Mouse (Mus musculus): ENCODE results near the gene Col6a1. TPM values are rescaled to one million over a fixed set of nuclear protein-coding genes. Genes with fewer than 3 reads are reported as not detected.

Col6a1 gene
- polyA plus RNA-seq, 1 experiment from 2014 or later: 329 TPM

DNA sequence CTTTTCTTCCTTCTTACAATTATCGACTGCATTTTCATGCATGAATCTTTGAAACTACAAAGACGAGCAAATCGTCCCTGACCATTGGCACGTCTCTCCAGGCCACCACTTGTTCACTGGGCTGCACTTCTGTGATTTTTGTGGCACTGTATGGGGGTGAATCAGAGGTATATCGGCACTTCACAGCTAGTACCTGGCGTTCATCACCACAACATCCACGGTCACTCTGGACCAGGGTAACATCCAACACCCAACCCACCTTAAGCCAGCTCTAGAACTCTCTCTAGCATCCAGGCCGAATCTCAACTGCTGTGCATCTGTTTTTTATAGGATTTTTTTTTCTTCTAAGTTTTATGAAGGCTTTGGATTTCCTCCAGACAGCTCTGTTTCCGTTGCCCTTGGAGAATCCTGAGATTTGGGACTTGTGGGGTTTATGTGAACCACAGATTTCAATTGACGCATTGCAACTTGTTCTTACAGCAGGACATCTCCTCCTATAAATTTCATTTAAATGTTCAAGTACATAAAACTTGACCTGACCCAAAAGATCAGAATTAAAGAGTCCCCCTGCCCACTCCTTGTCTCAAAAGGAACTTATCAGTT, 30.6 kb downstream of the Col6a1 start:
- no peaks in the 10 kb centered on the region for H3K36me3 ChIP-seq (ENCODE audit: control insufficient read depth, insufficient read depth, low read length)
- no peak overlapping the region for H3K4me3 ChIP-seq (ENCODE audit: low read length)
- no peaks in the 10 kb centered on the region for H3K27me3 ChIP-seq (ENCODE audit: control insufficient read depth, insufficient read depth, low read depth, low read length)
- no peaks in the 10 kb centered on the region for H3K9me3 ChIP-seq (ENCODE audit: control insufficient read depth, low read length)
- no peak overlapping the region for H3K4me2 ChIP-seq (ENCODE audit: low read depth, low read length)
- H3K9ac ChIP-seq (ENCODE audit: low read length): no peak overlapping the region
- 0 out of 2 replicates have a peak, but pooled peaks have one; percentile 9 for ATAC-seq (ENCODE audit: low read depth)
- WGBS: 63% methylated on average over 10 of the region's 10 CpGs
- H3K27ac ChIP-seq (ENCODE audit: low read length): peak overlapping the region; percentile 88
- H3K4me1 ChIP-seq (replicated peaks; ENCODE audit: control insufficient read depth, insufficient read depth, low read length): peaks cover 5% of the 10 kb centered on the region

DNA sequence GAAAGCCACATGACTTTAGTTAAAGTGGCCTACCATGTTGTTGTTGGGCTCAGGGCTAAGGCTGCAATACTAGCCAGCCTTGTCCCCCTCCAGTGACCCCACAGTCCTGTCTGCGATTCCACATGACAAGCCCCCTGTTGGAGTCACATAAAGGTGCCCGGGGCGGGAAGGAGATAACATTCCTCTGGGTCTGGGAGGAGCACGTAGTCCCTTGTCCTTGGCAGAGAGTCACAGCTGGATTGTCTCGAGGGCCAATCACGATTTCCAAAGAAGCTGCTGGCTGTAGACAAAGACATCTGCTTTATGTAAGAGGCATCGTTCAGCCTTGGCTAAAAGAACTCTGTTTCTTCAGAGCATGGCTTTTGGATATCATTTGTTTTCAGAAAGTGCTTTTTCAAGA, 31.2 kb downstream of the Col6a1 start:
- Histone ChIP-seq H3K27ac (ENCODE audit: low read length) (peak overlapping the region; percentile 88), H3K36me3 (ENCODE audit: control insufficient read depth, insufficient read depth, low read length) (no peaks in the 10 kb centered on the region), H3K9me3 (ENCODE audit: control insufficient read depth, low read length) (no peaks in the 10 kb centered on the region), H3K9ac (ENCODE audit: low read length) (no peak overlapping the region), H3K27me3 (ENCODE audit: control insufficient read depth, insufficient read depth, low read depth, low read length) (no peaks in the 10 kb centered on the region), H3K4me1 (replicated peaks; ENCODE audit: control insufficient read depth, insufficient read depth, low read length) (peaks cover 5% of the 10 kb centered on the region), H3K4me3 (ENCODE audit: low read length) (no peak overlapping the region), H3K4me2 (ENCODE audit: low read depth, low read length) (no peak overlapping the region)
- ATAC-seq (ENCODE audit: low read depth): peak; percentile 85
- 24% methylated on average over 7 of the region's 7 CpGs for WGBS

DNA sequence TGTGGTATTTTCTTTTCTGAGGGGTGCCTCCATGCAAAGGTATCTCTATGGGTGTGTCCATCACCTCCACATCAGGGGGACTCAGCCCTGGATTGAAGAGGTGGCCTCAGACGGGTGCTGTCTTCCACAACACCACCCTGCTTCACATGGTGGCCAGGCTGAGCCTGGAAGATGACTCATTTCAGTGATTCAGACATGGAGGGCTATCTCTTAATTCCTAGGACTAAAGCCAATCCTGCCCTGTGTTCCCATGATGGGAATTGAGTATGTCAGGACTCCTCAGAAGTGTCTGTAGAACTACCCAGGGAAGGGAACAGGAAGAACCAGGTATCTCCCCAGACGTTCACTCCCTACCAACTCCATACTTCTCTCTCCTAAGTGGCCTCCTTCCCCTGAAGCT, 32.5 kb downstream of the Col6a1 start:
- Histone ChIP-seq H3K9ac (ENCODE audit: low read length) (no peak overlapping the region), H3K4me1 (replicated peaks; ENCODE audit: control insufficient read depth, insufficient read depth, low read length) (peaks cover 5% of the 10 kb centered on the region), H3K9me3 (ENCODE audit: control insufficient read depth, low read length) (no peaks in the 10 kb centered on the region), H3K27me3 (ENCODE audit: control insufficient read depth, insufficient read depth, low read depth, low read length) (no peaks in the 10 kb centered on the region), H3K4me2 (ENCODE audit: low read depth, low read length) (no peak overlapping the region), H3K36me3 (ENCODE audit: control insufficient read depth, insufficient read depth, low read length) (no peaks in the 10 kb centered on the region), H3K4me3 (ENCODE audit: low read length) (no peak overlapping the region), H3K27ac (ENCODE audit: low read length) (no peak overlapping the region; the same call in 1 of the 2 replicates)
- no peak for ATAC-seq (ENCODE audit: low read depth)
- 68% methylated on average over 2 of the region's 2 CpGs for WGBS

DNA sequence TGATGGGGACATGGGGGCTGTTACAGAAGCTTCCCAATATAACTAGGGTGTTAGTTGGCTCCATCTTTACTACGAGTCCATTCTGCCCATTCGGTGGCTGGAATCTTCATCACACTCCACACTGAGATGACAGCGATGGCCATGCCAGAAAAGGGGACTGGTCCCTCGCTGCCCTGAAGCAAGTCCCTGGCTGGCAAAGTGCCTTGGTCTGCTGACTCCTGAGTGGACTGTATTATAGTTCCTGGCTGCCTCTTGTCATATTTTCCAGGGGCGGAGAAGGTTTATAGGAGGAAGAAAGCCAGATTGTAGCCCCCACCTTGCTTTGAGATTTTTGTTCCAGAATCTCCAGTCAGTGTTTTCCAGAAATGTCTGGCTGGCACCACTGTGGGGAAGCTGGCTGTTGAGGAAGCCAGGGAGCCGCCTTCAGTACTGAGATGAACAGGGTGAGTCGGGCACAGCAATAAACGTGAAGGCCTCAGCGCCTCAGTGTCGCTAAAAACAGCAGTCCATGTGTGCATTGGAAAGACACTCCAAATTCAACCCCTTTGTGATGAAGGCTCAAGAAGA, 40.4 kb downstream of the Col6a1 start:
- Histone ChIP-seq H3K9me3 (ENCODE audit: control insufficient read depth, low read length) (no peaks in the 10 kb centered on the region), H3K27me3 (ENCODE audit: control insufficient read depth, insufficient read depth, low read depth, low read length) (no peaks in the 10 kb centered on the region), H3K4me2 (ENCODE audit: low read depth, low read length) (no peak overlapping the region), H3K27ac (ENCODE audit: low read length) (0 out of 2 replicates have a peak overlapping the region, but pooled peaks have one; percentile 3), H3K4me3 (ENCODE audit: low read length) (no peak overlapping the region), H3K4me1 (replicated peaks; ENCODE audit: control insufficient read depth, insufficient read depth, low read length) (peaks cover 26% of the 10 kb centered on the region), H3K36me3 (ENCODE audit: control insufficient read depth, insufficient read depth, low read length) (no peaks in the 10 kb centered on the region), H3K9ac (ENCODE audit: low read length) (no peak overlapping the region)
- ATAC-seq (ENCODE audit: low read depth): no peak
- 74% methylated on average over 10 of the region's 10 CpGs for WGBS

DNA sequence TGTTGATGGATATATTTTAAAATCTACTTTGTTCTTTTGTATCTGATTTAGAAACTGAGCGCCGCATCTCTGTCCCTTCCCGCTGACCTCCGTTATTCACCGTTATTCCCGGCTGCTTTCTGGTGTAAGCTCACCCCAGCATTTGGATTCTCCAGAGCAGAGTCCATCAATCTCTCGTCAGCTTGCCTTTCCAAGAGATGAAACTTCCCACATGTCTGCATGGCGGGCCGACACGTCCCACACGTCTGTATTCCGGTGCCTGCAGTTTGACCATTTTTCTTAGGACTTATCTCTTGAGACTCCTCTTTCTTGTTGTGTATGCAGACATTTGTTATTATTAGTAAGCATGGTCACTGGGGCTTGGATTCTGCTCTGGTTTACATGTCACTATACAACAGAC, 42.0 kb downstream of the Col6a1 start:
- H3K9ac ChIP-seq (ENCODE audit: low read length): 0 out of 2 replicates have a peak overlapping the region, but pooled peaks have one; percentile 7
- 49% methylated on average over 12 of the region's 12 CpGs for WGBS
- H3K4me3 ChIP-seq (ENCODE audit: low read length): no peak overlapping the region
- H3K36me3 ChIP-seq (ENCODE audit: control insufficient read depth, insufficient read depth, low read length): no peaks in the 10 kb centered on the region
- peaks cover 29% of the 10 kb centered on the region for H3K4me1 ChIP-seq (replicated peaks; ENCODE audit: control insufficient read depth, insufficient read depth, low read length)
- H3K4me2 ChIP-seq (ENCODE audit: low read depth, low read length): no peak overlapping the region
- no peaks in the 10 kb centered on the region for H3K27me3 ChIP-seq (ENCODE audit: control insufficient read depth, insufficient read depth, low read depth, low read length)
- no peaks in the 10 kb centered on the region for H3K9me3 ChIP-seq (ENCODE audit: control insufficient read depth, low read length)
- H3K27ac ChIP-seq (ENCODE audit: low read length): peak overlapping the region; percentile 86
- ATAC-seq (ENCODE audit: low read depth): peak; percentile 69

DNA sequence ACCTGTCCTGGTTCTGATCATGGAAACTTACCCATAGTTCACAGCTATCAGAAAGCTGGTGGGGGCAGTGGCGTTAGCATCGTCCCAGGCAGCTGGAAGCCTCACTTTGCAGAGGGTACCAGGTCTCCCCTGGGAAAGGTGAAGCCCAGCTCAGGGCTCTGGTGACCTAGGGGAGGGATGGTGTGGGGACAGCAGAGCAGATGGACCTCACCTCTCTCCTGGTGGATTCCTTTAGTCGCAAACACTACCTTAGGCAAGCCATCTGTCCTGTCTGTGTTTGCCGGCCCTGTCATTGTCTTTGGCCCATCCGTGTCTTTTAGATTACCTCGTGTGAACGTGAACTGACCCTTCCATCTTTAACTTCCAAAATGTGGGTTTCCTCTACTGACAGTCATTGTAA, 42.5 kb downstream of the Col6a1 start:
- ATAC-seq (ENCODE audit: low read depth): no peak
- no peaks in the 10 kb centered on the region for H3K36me3 ChIP-seq (ENCODE audit: control insufficient read depth, insufficient read depth, low read length)
- 43% methylated on average over 7 of the region's 7 CpGs for WGBS
- H3K4me2 ChIP-seq (ENCODE audit: low read depth, low read length): no peak overlapping the region
- no peak overlapping the region for H3K4me3 ChIP-seq (ENCODE audit: low read length)
- no peaks in the 10 kb centered on the region for H3K9me3 ChIP-seq (ENCODE audit: control insufficient read depth, low read length)
- peak overlapping the region; percentile 86 for H3K27ac ChIP-seq (ENCODE audit: low read length)
- H3K4me1 ChIP-seq (replicated peaks; ENCODE audit: control insufficient read depth, insufficient read depth, low read length): peaks cover 29% of the 10 kb centered on the region
- H3K9ac ChIP-seq (ENCODE audit: low read length): 0 out of 2 replicates have a peak overlapping the region, but pooled peaks have one; percentile 19
- H3K27me3 ChIP-seq (ENCODE audit: control insufficient read depth, insufficient read depth, low read depth, low read length): no peaks in the 10 kb centered on the region

DNA sequence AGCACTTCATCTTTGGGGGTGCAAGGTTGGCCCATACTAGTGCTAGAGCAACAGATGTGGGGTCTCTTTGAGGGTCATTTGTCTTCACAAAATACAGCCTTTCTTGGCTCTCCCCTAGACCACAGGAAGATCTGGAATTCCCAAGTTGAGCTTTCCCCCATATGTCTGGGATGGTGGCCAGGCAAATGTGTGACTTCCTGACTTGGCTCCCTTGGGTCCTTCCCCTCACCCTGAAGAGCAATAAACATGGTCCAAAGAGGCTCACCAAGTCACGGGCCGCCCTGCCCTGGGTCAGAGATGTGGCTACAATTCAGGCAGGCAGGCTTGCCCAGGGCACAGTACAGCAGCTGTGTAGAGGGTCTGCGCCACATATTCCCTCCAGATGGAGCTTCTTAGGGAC, 44.1 kb downstream of the Col6a1 start:
- H3K4me3 ChIP-seq (ENCODE audit: low read length): no peak overlapping the region
- peak; percentile 76 for ATAC-seq (ENCODE audit: low read depth)

DNA sequence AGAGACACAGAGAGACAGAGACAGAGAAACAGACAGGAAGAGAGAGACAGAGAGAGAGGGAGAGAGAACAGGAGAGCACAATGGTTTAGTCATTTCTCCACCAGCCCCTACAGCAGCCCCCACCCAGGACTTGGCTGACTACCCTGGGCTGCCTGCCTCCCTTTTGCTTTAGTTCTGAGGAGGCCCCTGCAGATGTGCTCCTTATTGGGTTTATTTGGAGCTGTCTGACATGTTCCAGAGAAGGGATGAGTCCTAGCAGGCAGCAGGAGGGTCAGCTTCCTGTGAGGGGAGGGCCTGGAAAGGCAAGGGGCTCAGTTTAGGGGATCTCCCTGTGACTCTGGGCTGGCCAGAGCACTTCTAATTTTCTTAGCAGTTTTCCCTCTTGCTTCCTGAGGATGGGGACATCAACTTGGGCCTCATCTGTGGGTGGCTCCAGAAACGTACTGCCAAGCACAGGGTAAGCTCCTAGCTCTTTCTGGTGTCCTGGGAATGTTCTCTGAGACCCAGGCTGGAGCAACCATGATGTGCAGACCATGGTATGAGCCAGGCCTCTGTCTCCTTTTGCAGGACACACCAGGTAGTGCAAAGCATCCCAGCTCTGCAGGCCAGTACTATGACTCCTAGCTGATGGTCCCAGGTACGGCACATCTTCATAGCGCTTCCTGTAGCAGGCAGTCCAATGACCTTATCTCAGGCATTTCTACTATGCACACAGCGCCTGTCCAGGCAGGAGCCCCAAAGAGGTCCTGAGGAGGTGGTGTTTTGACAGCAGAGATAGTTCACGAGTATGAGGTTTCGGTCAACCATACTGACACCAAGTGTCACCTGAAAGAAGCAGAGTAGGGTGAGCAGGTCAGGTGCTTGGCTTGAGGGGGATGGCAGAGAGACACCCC, 45.0 kb downstream of the Col6a1 start:
- H3K27ac ChIP-seq (ENCODE audit: low read length): peak overlapping the region; percentile 88
- 62% methylated on average over 6 of the region's 6 CpGs for WGBS
- no peak overlapping the region for H3K4me3 ChIP-seq (ENCODE audit: low read length)
- H3K9me3 ChIP-seq (ENCODE audit: control insufficient read depth, low read length): no peaks in the 10 kb centered on the region
- H3K36me3 ChIP-seq (ENCODE audit: control insufficient read depth, insufficient read depth, low read length): no peaks in the 10 kb centered on the region
- H3K9ac ChIP-seq (ENCODE audit: low read length): peak overlapping the region; percentile 42; the same call in 1 of the 2 replicates
- no peaks in the 10 kb centered on the region for H3K27me3 ChIP-seq (ENCODE audit: control insufficient read depth, insufficient read depth, low read depth, low read length)
- no peak for ATAC-seq (ENCODE audit: low read depth)
- H3K4me1 ChIP-seq (replicated peaks; ENCODE audit: control insufficient read depth, insufficient read depth, low read length): peaks cover 29% of the 10 kb centered on the region
- H3K4me2 ChIP-seq (ENCODE audit: low read depth, low read length): no peak overlapping the region

More for the DNA sequence above, 44.1 kb downstream of the Col6a1 start:
- no peaks in the 10 kb centered on the region for H3K9me3 ChIP-seq (ENCODE audit: control insufficient read depth, low read length)
- H3K4me1 ChIP-seq (replicated peaks; ENCODE audit: control insufficient read depth, insufficient read depth, low read length): peaks cover 29% of the 10 kb centered on the region
- H3K36me3 ChIP-seq (ENCODE audit: control insufficient read depth, insufficient read depth, low read length): no peaks in the 10 kb centered on the region
- no peak overlapping the region for H3K4me2 ChIP-seq (ENCODE audit: low read depth, low read length)
- no peaks in the 10 kb centered on the region for H3K27me3 ChIP-seq (ENCODE audit: control insufficient read depth, insufficient read depth, low read depth, low read length)
- no peak overlapping the region for H3K9ac ChIP-seq (ENCODE audit: low read length)
- peak overlapping the region; percentile 88 for H3K27ac ChIP-seq (ENCODE audit: low read length)
- WGBS: 25% methylated on average over 3 of the region's 3 CpGs

DNA sequence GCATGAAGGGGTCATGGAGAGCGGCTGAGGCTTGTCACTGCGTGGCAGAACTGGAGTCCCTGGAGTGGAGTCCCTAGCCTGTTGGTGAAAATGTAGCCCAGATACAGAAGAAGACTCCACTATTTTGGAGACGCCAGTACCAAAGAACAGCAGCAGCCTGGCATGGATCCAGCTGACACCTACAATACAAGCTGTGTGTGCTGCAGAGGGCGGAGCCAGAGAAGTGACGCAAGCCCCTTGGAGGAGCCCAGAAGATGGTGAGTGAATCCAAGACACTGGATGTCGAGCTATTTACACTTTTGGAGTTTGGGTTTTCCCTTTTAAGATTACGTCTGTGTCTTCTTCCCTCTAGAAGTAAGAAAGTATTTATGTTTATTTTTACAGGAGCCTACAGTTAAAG, 47.8 kb downstream of the Col6a1 start:
- peak; percentile 55; the same call in 1 of the 2 replicates for ATAC-seq (ENCODE audit: low read depth)
- Histone ChIP-seq H3K9ac (ENCODE audit: low read length) (no peak overlapping the region), H3K4me1 (replicated peaks; ENCODE audit: control insufficient read depth, insufficient read depth, low read length) (peaks cover 26% of the 10 kb centered on the region), H3K4me2 (ENCODE audit: low read depth, low read length) (no peak overlapping the region), H3K4me3 (ENCODE audit: low read length) (no peak overlapping the region), H3K9me3 (ENCODE audit: control insufficient read depth, low read length) (no peaks in the 10 kb centered on the region), H3K27ac (ENCODE audit: low read length) (peak overlapping the region; percentile 81), H3K27me3 (ENCODE audit: control insufficient read depth, insufficient read depth, low read depth, low read length) (no peaks in the 10 kb centered on the region), H3K36me3 (ENCODE audit: control insufficient read depth, insufficient read depth, low read length) (no peaks in the 10 kb centered on the region)
- 29% methylated on average over 7 of the region's 7 CpGs for WGBS
